Mouse (Mus musculus): Measurements from ENCODE around the gene Tgfb1.

Gene Tgfb1

DNA sequence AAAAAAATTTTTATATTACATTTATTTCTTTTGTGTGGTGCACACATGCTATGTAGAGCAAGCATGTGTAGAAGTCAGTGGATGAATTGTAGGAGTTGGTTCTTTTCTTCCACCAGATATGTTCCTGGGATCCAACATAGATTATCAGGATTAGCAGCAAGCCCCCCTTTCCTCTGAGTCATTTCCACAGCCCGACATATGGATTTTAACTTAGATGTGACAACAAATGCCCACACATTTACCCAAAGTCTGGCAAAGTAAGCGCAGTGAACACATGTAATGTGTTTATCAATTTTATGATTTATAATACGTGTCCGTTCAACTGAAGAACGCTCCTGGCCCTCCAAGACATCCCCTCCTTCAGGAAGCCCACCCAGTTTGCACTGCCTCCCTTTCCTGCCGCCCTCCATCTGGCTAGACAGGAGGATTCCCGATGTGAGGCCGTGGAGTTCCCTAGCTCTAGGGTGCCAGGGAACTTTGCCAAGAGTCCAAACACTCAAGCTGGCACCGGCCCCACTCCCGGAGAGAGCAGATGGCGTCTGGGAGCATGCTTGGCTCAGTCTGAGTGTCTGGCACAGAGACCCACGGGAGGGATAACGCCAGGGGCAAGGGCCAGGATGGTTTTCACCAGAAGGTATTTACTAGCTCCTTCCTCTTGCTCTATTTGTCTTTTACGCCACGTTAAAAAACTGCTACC lies 10.6 kb upstream of the Tgfb1 start:
- no peak for DNase-seq

DNA sequence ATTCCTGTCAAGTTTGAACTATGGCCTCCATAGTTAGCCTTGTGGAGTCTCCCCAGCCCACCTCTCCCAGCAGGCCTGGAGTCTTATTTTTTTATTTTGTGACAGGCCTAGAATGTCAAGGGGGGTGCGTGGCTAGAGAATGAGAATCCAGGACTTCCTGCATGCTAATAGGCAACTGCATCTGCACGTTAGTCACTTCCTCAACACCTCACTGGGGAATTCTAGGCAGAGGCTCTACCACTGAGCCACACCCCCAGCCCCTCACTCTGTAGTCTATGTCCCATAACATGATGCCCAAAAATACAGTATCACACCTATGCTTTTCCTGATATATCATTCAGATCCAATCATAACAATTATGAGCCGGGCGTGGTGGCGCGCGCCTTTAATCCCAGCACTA lies 9.8 kb upstream of the Tgfb1 start:
- DNase-seq: no peak

DNA sequence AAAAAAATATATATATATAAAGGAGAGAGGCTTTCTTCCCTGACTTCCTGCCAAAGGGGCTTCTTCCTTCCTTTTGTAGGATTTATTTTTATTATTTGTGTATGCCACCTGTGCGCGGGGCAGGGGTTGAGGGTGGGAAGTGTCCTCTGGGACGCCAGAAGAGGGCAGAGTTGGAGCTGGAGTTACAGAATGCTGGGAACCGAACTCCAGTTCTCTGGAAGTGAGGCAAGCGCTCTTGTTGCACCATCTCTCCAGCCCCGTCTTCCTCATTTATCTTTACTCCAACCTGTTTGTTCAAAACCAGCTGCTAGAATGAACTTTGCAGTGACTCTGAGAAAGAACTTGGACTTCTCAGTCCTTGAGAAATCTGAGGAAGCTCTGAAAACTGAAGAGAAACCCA lies 6.8 kb upstream of the Tgfb1 start:
- peak; percentile 31 to 45 for DNase-seq

DNA sequence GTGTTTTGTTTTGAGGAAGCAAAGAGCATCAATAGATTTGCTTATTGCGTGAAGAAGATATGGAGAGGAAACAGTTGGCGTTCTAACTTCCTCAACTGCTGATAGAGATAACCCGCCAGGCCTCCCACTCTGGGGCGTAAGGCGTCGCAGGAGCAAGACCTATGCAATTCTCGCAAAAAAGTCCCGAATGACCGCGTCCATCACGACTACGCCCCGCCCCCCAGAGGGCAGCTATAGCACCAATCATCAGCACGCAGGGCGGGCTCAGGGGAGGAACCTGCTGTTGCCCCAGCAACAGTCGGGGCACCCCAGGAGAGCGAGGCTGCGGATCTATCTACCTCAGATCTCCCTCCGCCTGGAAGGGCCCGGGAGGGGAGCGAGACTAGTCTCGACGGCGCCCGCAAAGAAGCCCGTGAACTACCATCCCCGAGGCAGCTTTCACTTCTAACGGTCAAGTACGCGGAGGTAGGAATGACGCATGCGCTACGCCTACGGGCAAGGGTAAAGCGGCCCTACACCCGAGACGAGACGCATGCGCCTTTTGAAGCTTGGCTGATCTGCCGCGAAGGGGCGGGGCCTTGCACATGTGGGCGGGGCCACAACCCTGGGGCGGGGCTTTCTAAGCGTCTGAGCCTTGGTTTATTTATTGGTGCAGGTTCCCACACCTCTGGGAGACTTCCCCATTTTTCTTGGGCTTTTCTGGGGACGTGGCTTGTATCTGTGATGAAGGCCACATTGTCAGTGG lies 6.1 kb upstream of the Tgfb1 start, which contains the start of gene B9d2:
TSS of gene B9d2 (plus strand) at position 267 of the 745 bp plus-strand sequence.
- peak; percentile 96 to 99 for DNase-seq

DNA sequence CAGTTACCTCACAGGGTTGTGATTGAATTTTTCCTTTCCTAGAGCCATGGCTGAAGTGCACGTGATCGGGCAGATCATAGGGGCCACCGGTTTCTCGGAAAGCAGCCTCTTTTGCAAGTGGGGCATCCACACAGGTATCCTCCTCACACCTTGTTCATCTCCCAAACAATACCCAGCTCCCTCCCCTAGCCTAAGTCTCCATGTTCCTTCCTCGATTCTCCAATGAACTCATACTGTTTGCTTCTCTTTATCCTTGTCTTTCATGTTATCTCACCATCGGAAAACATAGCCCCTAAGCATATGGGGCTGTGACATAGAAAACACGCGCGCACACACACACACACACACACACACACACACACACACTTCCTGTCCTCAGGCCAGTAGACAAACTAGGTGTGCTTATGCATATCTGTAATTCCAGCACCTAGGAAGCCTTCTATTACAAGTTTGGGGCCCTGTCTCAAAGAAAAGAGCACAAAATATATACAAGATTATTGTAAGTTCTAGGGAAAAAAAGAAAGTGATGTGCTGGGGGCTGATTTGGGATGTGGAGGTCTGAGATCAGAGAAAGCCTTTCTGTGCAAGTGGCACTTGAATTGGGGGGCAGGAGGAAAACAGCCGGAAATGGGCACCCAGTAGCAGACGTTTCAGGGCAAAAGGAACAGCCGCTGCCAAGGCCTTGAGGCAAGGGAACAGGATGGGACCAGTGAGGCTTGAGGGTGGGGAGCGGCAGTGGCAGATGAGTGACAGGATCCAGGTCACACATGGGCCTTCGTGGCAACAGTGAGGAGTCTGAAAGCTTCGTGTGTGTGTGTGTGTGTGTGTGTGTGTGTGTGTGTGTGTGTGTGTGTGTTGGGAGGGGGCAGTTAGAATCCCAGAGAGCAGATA lies 5.2 kb upstream of the Tgfb1 start:
- DNase-seq: peak; percentile 60 to 78

DNA sequence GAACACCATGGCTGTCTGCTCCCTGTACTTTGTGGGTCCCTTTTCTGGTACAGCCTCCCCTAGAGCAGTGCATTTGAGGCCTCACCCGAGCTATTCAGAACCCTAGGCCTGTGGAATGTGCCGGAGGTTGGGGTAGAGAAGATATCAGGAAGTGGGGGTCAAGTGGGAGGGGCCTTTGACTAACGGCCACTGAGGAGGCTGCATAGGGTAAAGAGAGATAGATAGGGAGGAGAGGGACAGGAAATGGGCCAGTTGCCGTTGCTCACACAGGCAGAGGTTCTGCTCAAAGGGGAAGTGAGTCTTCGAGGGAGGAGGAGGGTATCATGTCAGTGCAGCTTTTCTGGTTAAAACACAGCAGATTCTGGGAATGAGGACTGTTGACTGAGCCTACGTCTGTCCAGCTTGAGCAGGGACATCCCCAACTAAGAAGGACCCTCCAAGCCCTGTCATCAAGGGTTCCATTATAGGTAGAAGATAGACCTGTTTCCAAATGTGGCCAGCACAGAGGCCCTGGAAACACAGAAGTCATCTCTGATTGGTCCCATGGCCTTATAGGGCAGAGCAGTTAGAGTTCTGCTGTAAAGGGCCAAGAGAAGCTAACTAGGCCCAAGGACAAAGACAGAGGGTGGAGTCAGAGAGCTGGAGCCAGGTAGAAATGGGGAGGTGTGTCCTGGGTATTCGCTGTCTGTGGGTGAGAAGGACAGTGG lies 3.2 kb upstream of the Tgfb1 start:
- DNase-seq: peak; percentile 59 to 73

DNA sequence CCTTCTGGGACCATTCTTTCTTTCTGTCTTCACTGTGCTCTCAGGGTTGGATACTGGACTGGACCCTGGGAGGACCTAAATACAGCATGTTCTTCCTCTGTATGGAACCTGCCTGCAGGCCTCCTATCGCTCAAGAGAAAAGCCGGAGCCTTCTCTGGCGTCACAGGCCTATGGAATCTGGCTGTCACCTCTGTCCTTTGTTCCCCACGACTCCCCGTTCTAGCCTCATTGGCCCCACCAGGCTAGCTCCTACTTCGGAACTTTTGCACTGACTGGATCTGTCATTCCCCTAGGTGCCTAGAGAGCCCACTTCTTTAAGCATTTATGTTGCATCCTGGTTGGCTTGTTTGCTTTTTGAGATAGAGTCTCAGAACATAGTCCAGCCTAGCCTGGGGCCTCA lies 2.1 kb upstream of the Tgfb1 start:
- no peak for DNase-seq

DNA sequence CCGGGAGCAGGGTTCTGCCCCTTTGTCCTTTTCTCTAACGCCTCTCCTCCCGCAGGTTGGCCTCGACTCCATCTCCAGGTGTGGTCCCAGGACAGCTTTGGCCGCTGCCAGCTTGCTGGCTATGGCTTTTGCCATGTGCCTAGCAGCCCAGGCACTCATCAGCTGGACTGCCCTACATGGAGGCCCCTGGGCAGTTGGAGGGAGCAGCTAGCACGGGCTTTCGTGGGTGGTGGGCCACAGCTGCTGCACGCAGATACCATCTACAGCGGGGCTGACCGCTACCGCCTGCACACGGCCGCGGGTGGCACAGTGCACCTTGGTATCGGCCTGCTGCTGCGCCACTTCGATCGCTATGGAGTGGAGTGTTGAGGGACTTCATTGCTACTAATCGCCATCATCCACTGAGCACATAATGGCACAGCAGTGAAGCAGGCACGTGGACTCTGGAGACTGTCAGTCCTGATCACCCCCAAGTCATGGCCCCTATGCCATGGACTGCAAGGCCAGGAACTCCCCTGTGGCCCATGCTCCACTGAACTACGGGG lies 804 bp upstream of the Tgfb1 start:
- DNase-seq: peak in 1 of 2 experiments; percentile 53

DNA sequence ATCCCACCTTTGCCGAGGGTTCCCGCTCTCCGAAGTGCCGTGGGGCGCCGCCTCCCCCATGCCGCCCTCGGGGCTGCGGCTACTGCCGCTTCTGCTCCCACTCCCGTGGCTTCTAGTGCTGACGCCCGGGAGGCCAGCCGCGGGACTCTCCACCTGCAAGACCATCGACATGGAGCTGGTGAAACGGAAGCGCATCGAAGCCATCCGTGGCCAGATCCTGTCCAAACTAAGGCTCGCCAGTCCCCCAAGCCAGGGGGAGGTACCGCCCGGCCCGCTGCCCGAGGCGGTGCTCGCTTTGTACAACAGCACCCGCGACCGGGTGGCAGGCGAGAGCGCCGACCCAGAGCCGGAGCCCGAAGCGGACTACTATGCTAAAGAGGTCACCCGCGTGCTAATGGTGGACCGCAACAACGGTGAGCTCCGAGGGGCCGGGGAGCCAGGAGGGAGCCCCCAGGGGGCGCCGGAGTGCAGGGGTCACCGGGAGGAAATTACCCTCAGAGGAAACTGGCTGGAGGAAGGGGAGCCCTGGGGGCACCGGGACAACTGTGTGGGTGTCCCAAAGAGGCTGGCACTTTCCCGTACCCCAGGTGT lies 1.1 kb downstream of the Tgfb1 start:
- DNase-seq: peak; percentile 84 to 85

DNA sequence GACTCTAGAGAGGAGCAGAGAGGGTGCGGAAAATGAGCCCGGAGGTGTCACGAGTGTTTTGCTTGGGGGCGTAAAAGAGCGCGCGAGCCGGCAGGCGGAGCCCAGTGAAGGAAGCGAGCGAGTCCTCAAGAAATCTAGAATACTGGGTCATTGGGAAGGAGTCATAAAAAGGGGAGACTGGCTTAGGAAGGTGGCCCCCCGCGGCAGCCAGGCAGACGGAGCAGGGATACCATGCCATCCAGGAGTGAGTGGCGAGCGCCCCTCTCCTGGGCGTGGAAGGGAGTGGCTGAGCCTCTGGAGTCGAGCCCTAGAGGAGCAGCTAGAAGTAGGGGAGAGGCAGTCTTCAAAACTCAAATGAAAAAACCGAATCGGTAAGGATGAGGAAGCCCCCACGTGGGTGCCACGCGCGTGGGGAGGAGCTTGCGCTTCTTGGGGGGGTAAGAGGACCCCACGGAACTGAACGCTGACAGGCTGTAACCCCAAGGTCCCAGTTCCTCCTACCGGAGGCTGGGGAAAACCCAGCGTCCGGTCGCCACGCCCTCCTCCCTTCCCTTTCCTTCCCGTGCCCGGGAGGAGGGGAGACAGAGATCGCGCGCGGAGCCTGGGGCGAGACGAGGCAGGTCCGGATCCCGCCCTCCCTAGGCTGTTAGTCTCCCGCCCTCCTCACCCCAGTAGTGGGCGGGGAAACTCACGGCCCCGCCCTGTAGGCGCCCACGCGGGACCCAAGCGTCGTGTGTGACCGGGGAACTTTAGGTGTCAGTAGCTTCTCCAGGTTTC lies 2.2 kb downstream of the Tgfb1 start:
- peak; percentile 77 to 87 for DNase-seq

DNA sequence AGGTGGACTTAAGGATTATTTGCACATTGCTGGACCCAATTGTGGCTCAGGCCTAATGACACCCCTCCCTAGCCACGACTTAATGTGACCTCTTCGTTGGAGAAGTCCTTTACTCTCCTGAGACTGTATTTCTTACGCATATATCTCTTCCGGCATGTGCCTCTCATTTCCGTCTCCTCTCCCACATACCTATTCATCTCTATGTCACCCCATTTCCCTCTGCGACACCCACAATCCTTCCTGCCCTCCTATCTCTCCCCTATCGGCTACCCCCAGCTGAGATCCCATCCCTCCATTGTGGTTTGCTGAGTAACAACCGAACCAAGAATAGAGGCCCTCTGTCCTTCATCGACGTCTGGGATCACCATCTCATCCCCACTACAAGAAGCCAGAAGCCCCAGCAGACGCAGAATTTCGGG lies 2.8 kb downstream of the Tgfb1 start:
- DNase-seq: peak in 1 of 2 experiments; percentile 40

DNA sequence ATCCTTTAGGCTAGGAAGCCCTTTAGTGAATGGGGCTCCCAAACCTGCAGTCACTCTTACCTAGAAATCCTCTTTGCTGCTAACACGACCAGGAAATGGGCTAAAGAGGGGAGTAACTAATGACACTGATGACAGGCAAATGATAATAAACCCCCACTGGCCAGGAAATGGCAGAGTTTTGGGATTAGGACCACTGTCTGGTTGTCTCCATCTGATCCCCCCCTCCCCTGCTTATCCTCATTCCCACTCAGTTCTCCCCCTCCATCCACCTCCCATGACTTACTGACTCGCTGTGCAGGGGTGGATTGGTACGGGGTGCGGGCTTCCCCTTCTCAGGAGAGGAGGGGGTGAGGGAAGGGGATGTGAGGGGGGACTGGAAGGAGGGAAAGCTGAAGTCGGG lies 3.2 kb downstream of the Tgfb1 start:
- no peak for DNase-seq

DNA sequence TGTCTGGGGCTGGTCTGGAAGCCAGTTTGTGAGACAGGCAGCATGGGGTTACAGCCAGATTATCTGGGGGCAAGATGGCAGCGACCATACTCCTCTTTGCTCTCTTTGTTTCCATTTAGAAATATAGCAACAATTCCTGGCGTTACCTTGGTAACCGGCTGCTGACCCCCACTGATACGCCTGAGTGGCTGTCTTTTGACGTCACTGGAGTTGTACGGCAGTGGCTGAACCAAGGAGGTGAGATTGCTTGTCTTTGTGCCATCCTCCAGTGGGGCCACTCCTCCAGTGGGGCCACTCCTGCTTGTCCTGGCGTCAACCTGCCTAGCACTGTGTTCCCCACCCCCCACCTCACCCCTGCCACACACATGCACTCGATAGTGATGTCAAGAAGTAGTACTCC lies 7.3 kb downstream of the Tgfb1 start:
- DNase-seq: no peak

DNA sequence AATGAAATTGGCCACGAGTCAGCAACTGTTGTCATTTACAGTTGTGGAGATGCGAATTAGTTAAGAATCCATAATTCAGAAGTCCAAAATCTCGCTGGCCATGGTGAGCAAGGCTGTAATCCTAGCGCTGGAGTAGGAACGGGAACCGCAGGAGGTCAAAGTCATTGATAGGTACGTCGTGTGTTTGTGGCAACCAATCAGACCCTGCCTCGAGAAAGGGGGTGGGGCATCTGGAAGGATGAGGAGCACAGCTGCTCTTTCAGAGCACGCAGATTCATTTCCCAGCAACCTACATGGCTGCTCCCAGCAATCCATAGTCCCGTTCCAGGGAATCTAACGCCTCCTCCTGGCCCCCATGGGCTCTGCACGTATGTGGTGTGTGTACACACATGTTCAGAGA lies 13.0 kb downstream of the Tgfb1 start:
- peak in 1 of 2 experiments; percentile 12 for DNase-seq

DNA sequence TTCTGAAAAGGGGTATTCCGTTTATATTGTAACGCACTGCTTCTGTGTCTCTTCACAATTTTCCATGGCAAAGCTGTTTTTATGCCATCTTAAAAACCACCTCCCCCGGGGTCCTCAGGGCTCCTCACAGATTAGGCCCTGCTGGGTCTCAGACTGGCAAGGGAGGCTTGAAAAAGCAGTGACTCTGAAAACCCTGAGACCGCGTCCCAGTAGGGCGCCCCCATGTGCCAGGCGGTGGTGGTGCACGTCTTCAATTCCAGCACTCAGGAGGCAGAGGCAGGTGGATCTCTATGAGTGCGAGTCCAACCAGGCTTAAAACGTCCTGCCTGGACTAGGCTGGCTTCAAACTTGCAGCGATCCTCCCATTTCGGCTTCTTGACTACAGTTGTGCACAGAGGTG lies 13.9 kb downstream of the Tgfb1 start:
- peak in 1 of 2 experiments; percentile 16 for DNase-seq

DNA sequence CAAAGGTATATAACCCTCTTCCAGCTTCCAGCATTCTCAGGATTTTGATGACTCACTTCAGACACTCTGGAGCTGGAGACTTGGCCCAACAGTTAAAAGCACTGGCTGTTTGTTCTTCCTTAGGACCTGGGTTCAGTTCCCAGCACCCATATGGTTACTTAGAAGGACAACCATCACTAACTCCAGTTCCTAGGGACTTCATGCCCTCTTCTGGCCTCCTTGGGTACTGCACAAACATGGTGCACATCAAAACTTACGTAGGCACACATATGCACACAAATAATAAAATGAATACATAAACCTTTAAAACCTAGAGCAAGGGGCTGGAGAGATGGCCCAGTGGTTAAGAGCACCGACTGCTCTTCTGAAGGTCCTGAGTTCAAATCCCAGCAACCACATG lies 15.5 kb downstream of the Tgfb1 start:
- no peak for DNase-seq

DNA sequence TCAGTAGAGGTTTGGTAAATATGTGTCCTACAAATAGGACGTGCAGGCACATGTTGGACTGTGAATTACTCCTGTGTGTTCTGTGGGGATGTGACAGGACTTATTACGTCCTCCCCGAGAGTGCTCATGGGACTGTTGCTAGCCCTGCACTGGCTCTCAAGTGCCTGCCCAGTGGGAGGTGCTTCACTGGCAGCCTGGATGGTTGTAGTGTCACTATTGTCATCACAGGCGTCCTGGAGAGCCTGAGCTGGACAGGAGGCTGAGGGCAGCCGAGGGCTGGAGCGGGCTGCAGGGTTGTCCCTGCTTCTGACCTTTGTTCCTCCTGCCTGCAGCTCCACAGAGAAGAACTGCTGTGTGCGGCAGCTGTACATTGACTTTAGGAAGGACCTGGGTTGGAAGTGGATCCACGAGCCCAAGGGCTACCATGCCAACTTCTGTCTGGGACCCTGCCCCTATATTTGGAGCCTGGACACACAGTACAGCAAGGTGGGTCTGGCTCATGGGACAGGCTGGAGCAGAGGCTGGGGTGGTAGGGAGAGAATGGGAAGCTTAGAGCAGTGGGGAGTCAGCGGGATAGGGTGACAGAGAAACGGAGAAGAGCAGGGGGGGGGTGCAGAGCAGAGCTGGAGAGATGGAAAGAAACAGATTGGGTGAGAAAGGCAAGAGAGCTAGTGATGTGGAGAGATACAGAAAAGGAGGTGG lies 17.1 kb downstream of the Tgfb1 start:
- DNase-seq: no peak

DNA sequence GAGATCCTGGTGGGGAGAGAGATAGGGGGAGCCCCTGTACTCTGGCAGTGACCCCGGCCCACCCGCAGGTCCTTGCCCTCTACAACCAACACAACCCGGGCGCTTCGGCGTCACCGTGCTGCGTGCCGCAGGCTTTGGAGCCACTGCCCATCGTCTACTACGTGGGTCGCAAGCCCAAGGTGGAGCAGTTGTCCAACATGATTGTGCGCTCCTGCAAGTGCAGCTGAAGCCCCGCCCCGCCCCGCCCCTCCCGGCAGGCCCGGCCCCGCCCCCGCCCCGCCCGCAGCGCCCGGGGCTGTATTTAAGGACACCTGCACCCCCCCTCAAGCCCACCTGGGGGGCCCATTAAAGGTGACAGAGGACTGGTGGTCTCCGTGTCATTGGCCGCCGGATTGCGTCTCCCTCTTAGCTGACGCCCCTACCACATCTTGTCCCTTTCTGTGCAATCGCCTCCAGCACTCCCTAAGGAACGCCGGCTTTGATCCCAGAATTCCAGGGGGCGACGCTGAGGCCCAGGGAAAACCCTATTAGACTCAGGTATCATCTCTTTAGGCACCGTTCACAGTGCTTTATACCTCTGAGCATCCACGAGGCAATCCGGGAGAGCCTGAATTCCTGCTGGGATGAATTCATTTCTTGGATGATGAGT lies 18.0 kb downstream of the Tgfb1 start:
- peak in 1 of 2 experiments; percentile 18 for DNase-seq

DNA sequence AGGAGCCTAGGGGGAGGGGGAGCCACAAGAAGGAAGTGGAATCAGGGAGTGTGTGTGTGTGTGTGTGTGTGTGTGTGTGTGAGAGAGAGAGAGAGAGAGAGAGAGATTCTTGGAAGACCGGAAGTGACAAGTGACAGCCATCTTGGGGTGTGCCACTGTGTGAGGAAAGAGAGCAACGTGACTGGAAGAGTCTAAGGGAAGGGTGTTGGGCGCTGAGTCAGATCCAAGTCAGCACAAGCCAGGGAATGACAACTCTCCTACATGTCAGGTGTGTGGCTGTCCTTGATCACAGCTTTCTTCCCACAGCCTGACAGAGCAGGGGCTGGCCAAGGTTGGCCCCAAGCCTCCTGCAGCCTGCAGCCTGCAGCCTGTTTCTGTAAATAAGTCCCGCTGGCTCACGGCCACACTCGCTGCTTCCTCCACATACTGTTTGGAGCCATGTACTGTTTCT lies 19.0 kb downstream of the Tgfb1 start:
- no peak for DNase-seq

All from thymus, postnatal 36 days (tissue).